ENCODE assay signal across 8 mouse cellular contexts in the genomic region with DNA sequence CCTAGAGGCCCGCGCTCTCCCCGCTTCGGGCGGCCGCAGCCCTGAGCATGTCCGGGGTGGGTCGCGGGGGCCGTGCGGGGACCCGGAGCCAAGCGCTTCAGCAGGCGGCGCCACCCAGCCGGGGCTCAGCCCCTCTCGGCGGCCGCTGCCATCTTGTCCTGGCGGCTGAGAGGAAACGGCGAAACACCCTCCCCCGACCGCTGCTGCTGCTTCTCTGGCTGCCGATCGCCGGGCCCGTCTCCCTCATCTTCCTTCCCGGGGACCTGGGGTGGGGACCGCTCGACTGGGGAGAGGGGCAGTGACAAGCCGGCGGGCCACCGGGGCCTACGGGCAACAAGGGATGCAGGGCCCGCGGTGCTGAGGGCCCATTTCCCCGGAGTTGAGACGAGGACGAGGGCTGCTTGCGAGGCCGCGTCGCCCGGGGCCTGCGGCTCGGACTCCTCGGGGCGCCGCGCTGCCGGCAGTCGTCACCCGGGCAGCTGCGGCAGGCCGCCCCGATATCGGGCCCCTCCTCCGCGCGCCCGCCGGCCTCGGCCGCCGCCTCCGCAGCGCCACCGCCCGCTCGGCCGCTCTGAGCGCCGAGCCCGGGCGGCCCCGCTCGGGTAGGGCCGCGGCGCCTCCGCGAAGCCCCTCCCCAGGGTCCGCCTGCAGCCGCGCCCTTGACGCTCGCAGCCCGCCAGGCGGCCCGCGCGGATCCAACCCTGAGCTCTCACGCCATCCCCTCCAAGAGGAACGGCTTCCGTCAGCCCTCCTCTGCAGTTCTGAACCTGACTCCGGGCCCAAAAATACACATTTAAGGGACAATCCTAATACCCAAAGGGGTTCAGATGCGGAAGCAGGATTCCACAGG. TPM values are rescaled to one million over a fixed set of nuclear protein-coding genes. Genes with fewer than 3 reads are reported as not detected.
DNase-seq lines count a peak whose midpoint lies in the region; ATAC-seq lines count a peak whose summit lies in the region.

A gene (minus strand): TSS at position 496 of the 850 bp plus-strand sequence.

- H3K27me3 ChIP-seq in embryonic facial prominence, embryonic 14.5 days (replicated peaks; ENCODE audit: control insufficient read depth, insufficient read depth, low read length) = no peaks in the 10 kb centered on the region
- no peaks in the 10 kb centered on the region for H3K27me3 ChIP-seq in kidney, embryonic 14.5 days (ENCODE audit: control insufficient read depth, insufficient read depth, low read length)
- H3K27me3 ChIP-seq in limb, embryonic 15.5 days = no peaks in the 10 kb centered on the region

- H3K4me1 ChIP-seq in embryonic facial prominence, embryonic 14.5 days (ENCODE audit: control insufficient read depth, insufficient read depth, low read length) = peaks cover 15% of the 10 kb centered on the region
- H3K4me1 ChIP-seq in kidney, embryonic 14.5 days (ENCODE audit: control insufficient read depth, insufficient read depth, low read length) = peaks cover 17% of the 10 kb centered on the region
- H3K4me1 ChIP-seq in limb, embryonic 15.5 days = peaks cover 20% of the 10 kb centered on the region

- peak within 1 kb of the TSS; percentile 100 for H3K27ac ChIP-seq in embryonic facial prominence, embryonic 14.5 days (replicated peaks; ENCODE audit: low read depth, low read length)
- peak within 1 kb of the TSS; percentile 99 for H3K27ac ChIP-seq in kidney, embryonic 14.5 days (ENCODE audit: low read depth, low read length)
- peak within 1 kb of the TSS; percentile 100 for H3K27ac ChIP-seq in limb, embryonic 15.5 days

- peak; percentile 94 for ATAC-seq in embryonic facial prominence, embryonic 14.5 days (ENCODE audit: low read depth)
- peak; percentile 94 for ATAC-seq in kidney, embryonic 14.5 days (ENCODE audit: low FRiP score, low TSS enrichment)
- ATAC-seq in limb, embryonic 15.5 days (ENCODE audit: insufficient number of reproducible peaks, low FRiP score, low TSS enrichment, low read depth) = peak; percentile 89

- peak; percentile 77 for DNase-seq in 3T3-L1 (ENCODE audit: low read depth, low spot score)
- peak; percentile 54 to 63 for DNase-seq in adrenal gland, postnatal 4 days (ENCODE audit: low spot score in 2 of 2)
- peak; percentile 94 for DNase-seq in embryonic facial prominence, embryonic 14.5 days (ENCODE audit: low spot score)
- DNase-seq in heart, adult 8-10 months (ENCODE audit: low spot score) = peak; percentile 75
- peak; percentile 34 to 67 for DNase-seq in monocyte, adult 2 months (ENCODE audit: low read depth in 1 of 2, low spot score in 2 of 2)
- DNase-seq in spleen, postnatal 36 days (ENCODE audit: low spot score in 2 of 2) = peak; percentile 77 to 82

- H3K4me2 ChIP-seq in embryonic facial prominence, embryonic 14.5 days (ENCODE audit: low read depth, low read length) = peak within 1 kb of the TSS; percentile 78
- peak within 1 kb of the TSS; percentile 50 for H3K4me2 ChIP-seq in kidney, embryonic 14.5 days (replicated peaks; ENCODE audit: low read depth, low read length)
- peak within 1 kb of the TSS; percentile 68 for H3K4me2 ChIP-seq in limb, embryonic 15.5 days

- H3K9ac ChIP-seq in embryonic facial prominence, embryonic 14.5 days (ENCODE audit: low read depth, low read length) = peak within 1 kb of the TSS; percentile 100
- peak within 1 kb of the TSS; percentile 100 for H3K9ac ChIP-seq in kidney, embryonic 14.5 days (ENCODE audit: low read depth, low read length)
- peak within 1 kb of the TSS; percentile 99 for H3K9ac ChIP-seq in limb, embryonic 15.5 days

- 0% methylated on average over 39 of the region's 98 CpGs for WGBS in embryonic facial prominence, embryonic 14.5 days
- 0% methylated on average over 46 of the region's 98 CpGs for WGBS in kidney, embryonic 14.5 days
- under 1% methylated on average over 73 of the region's 98 CpGs for WGBS in limb, embryonic 15.5 days

- no peaks in the 10 kb centered on the region for H3K36me3 ChIP-seq in embryonic facial prominence, embryonic 14.5 days (ENCODE audit: control insufficient read depth, insufficient read depth, low read length)
- no peaks in the 10 kb centered on the region for H3K36me3 ChIP-seq in kidney, embryonic 14.5 days (ENCODE audit: control insufficient read depth, insufficient read depth, low read length)
- H3K36me3 ChIP-seq in limb, embryonic 15.5 days = no peaks in the 10 kb centered on the region

- H3K9me3 ChIP-seq in embryonic facial prominence, embryonic 14.5 days (ENCODE audit: control insufficient read depth, low read length) = no peaks in the 10 kb centered on the region
- no peaks in the 10 kb centered on the region for H3K9me3 ChIP-seq in kidney, embryonic 14.5 days (ENCODE audit: control insufficient read depth, low read length)
- H3K9me3 ChIP-seq in limb, embryonic 15.5 days = no peaks in the 10 kb centered on the region

- H3K4me3 ChIP-seq in embryonic facial prominence, embryonic 14.5 days (ENCODE audit: low read depth, low read length) = peak within 1 kb of the TSS; percentile 94
- H3K4me3 ChIP-seq in kidney, embryonic 14.5 days (ENCODE audit: low read length) = peak within 1 kb of the TSS; percentile 95
- peak within 1 kb of the TSS; percentile 94 for H3K4me3 ChIP-seq in limb, embryonic 15.5 days

RNA-seq across cellular contexts. Expression of the gene that starts here (rescaled TPM):
- total RNA-seq in adrenal gland, postnatal 4 days (2021) = 100 to 1,000 TPM; 119 to 129 TPM
- polyA plus RNA-seq in embryonic facial prominence, embryonic 14.5 days (2014; fragmentation: Nextera tagmentation; extraction: Ambion mirVana) = 29.7 and 33.1 TPM in 2 replicates
- total RNA-seq in heart, adult 8-10 months (2022) = 100 to 1,000 TPM; 217 to 250 (median 233) TPM
- polyA plus RNA-seq in kidney, embryonic 14.5 days (2014; fragmentation: Nextera tagmentation; extraction: Ambion mirVana) = 13.6 and 21.7 TPM in 2 replicates
- polyA plus RNA-seq in limb, embryonic 15.5 days (2015; fragmentation: Nextera tagmentation; extraction: Ambion mirVana) = 14.9 and 17.7 TPM in 2 replicates

Comparison
In these comparisons a context has a peak if more than half of its experiments do, and no peak if none do; other contexts are left out.
1. Peak in every context shown above with its lines: DNase-seq, ATAC-seq, H3K4me3 ChIP-seq and H3K27ac ChIP-seq.